Mouse (Mus musculus) erythroblast, embryonic 14.5 days (primary cell): ENCODE measurements around the gene Got2. TPM values are rescaled to one million over a fixed set of nuclear protein-coding genes. Genes with fewer than 3 reads are reported as not detected.
"Not testable (repeated sequence)": the region's sequence is repeated elsewhere in the genome, so short reads cannot be mapped to it uniquely, and the experiment has no call there.

Experiments used
- H3K27me3 ChIP-seq: 2 replicates; pipeline ENCODE4 v1.6.1; 2012; ENCODE audit warnings: inconsistent platforms; ENCODE audit not compliant: control insufficient read depth
- H3K36me3 ChIP-seq: 2 replicates; pipeline ENCODE4 v1.6.1; 2012; ENCODE audit warnings: mild to moderate bottlenecking, inconsistent platforms; ENCODE audit not compliant: control insufficient read depth
- H3K4me1 ChIP-seq: 2 replicates; pipeline ENCODE4 v1.6.1; 2012; ENCODE audit warnings: inconsistent platforms; ENCODE audit not compliant: control insufficient read depth
- H3K4me3 ChIP-seq: replicated peaks from 2 replicates; pipeline ENCODE3; 2012; ENCODE audit warnings: moderate library complexity, mild to moderate bottlenecking, inconsistent platforms
- H3K9me3 ChIP-seq: 2 replicates; pipeline ENCODE4 v1.6.1; 2012; ENCODE audit warnings: low read length, inconsistent platforms, mixed read lengths; ENCODE audit not compliant: control insufficient read depth
- GATA1 ChIP-seq: IDR thresholded peaks from 2 replicates; pipeline ENCODE4 v1.6.1; 2012; ENCODE audit warnings: low read length, inconsistent platforms, mixed read lengths
- TAL1 ChIP-seq: IDR thresholded peaks from 3 replicates; pipeline ENCODE4 v1.6.1; 2012; ENCODE audit warnings: low read length, inconsistent platforms, mixed read lengths
- polyA plus RNA-seq: library from polyadenylated mRNA; stranded (reverse); fragments of >175 nt; gene quantifications from 2 replicates; pipeline ENCODE4 v1.2.3, GENCODE M21; 2012

The Got2 gene
- polyA plus RNA-seq, 1 experiment: 2.5 TPM

DNA sequence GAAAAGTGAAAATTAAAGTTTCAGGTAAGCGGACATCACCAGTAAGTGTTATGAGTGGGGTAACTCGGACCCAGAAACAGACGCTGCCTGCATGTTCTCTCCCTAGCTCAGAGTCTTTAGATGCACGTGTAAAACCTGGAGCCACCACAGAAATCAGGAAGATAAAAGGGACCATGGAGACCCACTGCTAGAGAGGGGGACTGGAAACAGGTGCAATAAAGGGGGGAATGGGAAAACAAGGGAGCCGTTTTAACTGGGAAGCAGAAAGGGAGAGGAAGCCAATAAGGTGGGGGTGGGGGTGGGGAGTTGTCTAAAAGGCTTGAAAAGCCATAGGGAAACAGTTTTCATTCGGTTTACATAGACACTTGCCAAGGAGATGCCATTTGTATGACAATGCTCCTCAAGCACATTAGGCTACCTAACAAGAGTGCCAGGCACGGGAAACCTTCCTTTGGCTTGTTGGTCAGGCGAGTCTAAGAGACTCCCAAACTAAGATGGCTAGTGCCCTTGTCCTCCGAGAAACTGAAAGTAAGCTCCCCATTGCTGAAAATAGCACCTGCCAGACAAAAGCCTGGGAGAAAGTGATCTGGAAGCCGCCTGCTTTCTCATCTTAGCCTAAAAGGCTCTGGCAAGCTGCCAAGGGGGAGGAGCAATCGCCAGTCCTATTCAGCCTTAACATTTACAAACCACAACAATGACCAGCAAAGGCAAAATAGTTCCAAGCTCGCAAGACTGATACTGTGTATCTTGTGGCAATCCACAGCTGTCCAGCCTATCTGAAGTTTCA is 10.0 kb downstream of the Got2 start:
- no peak overlapping the region for H3K4me3 ChIP-seq
- no peak for TF ChIP-seq GATA1
- TF ChIP-seq TAL1: no peak
- peaks cover 48% of the 10 kb centered on the region for H3K36me3 ChIP-seq
- H3K27me3 ChIP-seq: no peaks in the 10 kb centered on the region
- H3K9me3 ChIP-seq: peaks cover 2% of the 10 kb centered on the region
- peaks cover 3% of the 10 kb centered on the region; the same call in 1 of the 2 replicates for H3K4me1 ChIP-seq

DNA sequence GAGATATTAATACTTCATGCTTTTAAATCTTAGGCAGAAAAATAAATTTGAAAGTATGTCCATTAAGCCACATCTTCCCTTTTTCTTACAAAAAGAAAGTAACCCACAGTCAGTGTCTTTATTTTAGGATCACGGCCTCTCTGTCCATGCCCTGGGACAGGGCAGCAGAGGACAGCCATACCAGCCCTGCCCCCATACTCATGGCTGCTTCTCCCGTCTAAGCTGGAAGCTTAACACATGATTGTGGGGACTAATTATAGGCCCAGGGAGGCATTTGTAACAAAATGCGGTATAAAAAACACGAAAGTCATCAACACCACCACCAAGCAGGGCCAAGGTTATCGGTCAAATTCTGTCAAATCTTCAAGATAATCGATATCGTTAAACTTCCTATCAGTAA is 13.1 kb downstream of the Got2 start:
- Histone ChIP-seq H3K4me3 (no peak overlapping the region), H3K4me1 (peaks cover 3% of the 10 kb centered on the region; the same call in 1 of the 2 replicates), H3K9me3 (peaks cover 2% of the 10 kb centered on the region), H3K36me3 (peaks cover 70% of the 10 kb centered on the region), H3K27me3 (no peaks in the 10 kb centered on the region)
- no peak for TF ChIP-seq TAL1

GRCm38 (mm10) chr8:95871690-95872089 is 16.7 kb downstream of the Got2 start:
- Histone ChIP-seq H3K4me3 (no peak overlapping the region), H3K36me3 (peaks cover 88% of the 10 kb centered on the region)

DNA sequence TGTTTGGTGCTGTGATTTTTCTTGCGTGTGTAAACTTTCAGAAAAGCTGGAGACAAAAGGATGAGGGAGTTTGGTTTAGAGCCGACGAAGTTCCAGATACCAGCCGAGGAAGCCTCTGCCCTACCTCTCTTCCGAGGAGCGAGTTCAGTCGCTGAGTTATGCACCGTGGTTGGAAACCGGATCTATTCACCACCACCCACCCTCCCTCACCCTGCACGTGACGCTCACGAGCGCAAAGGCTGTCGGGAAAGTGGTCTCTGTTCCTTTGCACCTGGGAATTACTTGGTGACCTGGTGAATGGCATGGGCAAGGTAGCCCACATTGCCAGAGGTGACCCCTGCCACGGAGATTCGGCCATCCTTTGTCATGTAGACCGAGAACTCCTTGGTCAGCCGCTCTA is 23.5 kb downstream of the Got2 start:
- not testable (repeated sequence) for H3K9me3 ChIP-seq, H3K27me3 ChIP-seq, H3K4me1 ChIP-seq, H3K4me3 ChIP-seq
- peaks cover 46% of the 10 kb centered on the region for H3K36me3 ChIP-seq

More at GRCm38 (mm10) chr8:95871690-95872089, 16.7 kb downstream of the Got2 start:
- Histone ChIP-seq H3K9me3 (peaks cover 2% of the 10 kb centered on the region), H3K4me1 (no peaks in the 10 kb centered on the region), H3K27me3 (no peaks in the 10 kb centered on the region)
- TF ChIP-seq GATA1 (no peak), TAL1 (no peak)

DNA sequence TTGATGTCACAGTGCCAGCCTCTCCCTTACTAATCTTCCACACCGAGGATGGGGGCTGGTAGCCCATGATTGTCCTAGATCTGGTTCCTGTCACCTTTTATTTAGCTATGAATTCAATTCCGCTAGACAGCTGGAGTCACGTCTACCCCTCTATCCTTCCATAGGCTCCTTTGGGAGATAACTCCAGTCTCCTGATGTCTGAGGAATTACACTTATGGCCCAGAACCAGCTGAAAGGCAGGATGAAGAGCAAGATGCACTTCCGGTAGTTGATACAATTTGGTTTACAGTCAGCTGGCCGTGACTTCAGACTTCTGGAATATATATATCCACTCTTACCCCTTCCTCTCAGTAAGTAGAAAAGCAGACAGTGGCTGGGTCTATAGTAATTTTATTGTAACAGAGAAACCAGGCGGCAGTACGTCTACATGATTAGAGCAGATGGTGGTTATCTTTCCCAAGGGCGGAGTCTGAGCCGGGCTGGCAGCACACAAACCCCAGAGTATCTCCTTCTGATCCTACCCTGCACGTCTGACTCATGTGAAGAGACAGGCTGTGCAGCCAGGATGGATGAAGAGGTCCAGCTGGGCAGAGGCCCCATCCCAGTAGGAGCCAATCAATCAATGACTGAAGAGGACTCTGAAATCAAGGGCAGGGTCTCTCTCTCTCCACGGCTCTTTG is 24.4 kb downstream of the Got2 start:
- not testable (repeated sequence) for H3K4me3 ChIP-seq, H3K9me3 ChIP-seq, H3K4me1 ChIP-seq, H3K27me3 ChIP-seq
- peaks cover 37% of the 10 kb centered on the region for H3K36me3 ChIP-seq

- TF ChIP-seq TAL1 (no peak), GATA1 (no peak)
Measured at GRCm38 (mm10) chr8:95854174-95854573, 34.2 kb downstream of the Got2 start.

DNA sequence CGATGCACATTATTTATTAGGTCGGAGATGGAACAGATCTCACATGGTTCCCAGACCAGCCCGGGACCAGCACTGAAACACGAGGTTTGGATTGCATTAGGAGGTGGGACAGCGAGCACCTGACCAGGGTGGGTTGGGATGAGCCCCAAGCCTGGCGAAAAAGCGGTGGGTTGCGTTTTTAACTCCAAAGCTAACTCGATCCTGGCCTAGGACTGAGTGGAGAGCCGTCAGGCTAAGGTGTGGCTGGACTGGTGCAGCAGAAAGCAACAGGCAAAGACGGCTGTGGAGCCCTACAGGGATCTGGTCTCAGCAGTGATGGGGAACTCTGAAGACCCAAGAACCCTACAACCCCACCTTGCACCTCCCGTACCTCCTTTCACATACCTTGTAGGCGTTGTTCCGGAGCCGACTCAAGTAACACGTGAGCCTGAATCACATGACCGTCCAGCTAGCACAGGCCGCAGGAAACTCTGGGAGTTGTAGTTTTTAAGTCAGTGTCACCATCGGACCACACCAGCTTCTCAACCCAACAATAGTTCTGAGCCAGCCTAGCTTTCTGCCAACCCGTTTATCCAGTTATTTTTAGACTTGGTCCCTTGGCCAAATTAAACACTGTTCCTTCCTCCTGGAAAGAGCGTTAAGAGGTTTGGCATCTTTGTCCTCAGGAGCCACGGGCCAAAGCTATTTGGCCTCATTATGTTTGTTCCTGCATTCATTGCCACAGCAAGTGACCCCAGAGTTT is 35.1 kb downstream of the Got2 start, which contains the start of gene Slc38a7:
TSS of gene Slc38a7 (minus strand) at position 438 of the 742 bp plus-strand sequence.
- Histone ChIP-seq H3K4me3 (peak within 1 kb of the TSS; percentile 66), H3K36me3 (peaks cover 2% of the 10 kb centered on the region), H3K4me1 (peaks cover 20% of the 10 kb centered on the region), H3K9me3 (no peaks in the 10 kb centered on the region), H3K27me3 (no peaks in the 10 kb centered on the region)
- no peak for TF ChIP-seq TAL1
- TF ChIP-seq GATA1: no peak

More at GRCm38 (mm10) chr8:95854174-95854573, 34.2 kb downstream of the Got2 start:
- H3K27me3 ChIP-seq: no peaks in the 10 kb centered on the region
- no peaks in the 10 kb centered on the region for H3K9me3 ChIP-seq
- H3K4me3 ChIP-seq: no peak overlapping the region
- no peaks in the 10 kb centered on the region; the same call in 1 of the 2 replicates for H3K36me3 ChIP-seq
- peaks cover 18% of the 10 kb centered on the region for H3K4me1 ChIP-seq

GRCm38 (mm10) chr8:95852290-95852689 is 36.1 kb downstream of the Got2 start:
- H3K4me1 ChIP-seq: peaks cover 24% of the 10 kb centered on the region
- no peaks in the 10 kb centered on the region for H3K27me3 ChIP-seq
- peak overlapping the region; percentile 66 for H3K4me3 ChIP-seq
- H3K9me3 ChIP-seq: no peaks in the 10 kb centered on the region
- peaks cover 5% of the 10 kb centered on the region for H3K36me3 ChIP-seq
- TF ChIP-seq TAL1 (no peak), GATA1 (no peak)

- H3K27me3 ChIP-seq: no peaks in the 10 kb centered on the region
- TF ChIP-seq GATA1 (no peak), TAL1 (no peak)
- H3K4me1 ChIP-seq: peaks cover 24% of the 10 kb centered on the region
- no peaks in the 10 kb centered on the region for H3K9me3 ChIP-seq
- H3K36me3 ChIP-seq: peaks cover 14% of the 10 kb centered on the region
- H3K4me3 ChIP-seq: no peak overlapping the region
Measured at GRCm38 (mm10) chr8:95850326-95850725, 38.0 kb downstream of the Got2 start.
